ENCODE assay signal across 25 mouse cellular contexts in genomic region chr16:8777202-8777601, GRCm38 (mm10).
"Had no signal": no experiment of that assay in that cellular context is flagged by ENCODE, and none has a peak within 500 bp of the region (broad histone marks: within the 10 kb centered on the region; RNA-seq: fewer than 3 reads in every experiment).

No protein-coding gene starts in this region.

- H3K9ac ChIP-seq: heart, embryonic 13.5 days; heart, embryonic 15.5 days; hindbrain, embryonic 13.5 days; hindbrain, embryonic 15.5 days; kidney, embryonic 15.5 days; limb, embryonic 13.5 days; limb, embryonic 15.5 days; liver, embryonic 13.5 days; liver, embryonic 15.5 days had no signal

- H3K4me3 ChIP-seq: heart, adult 2 months; heart, embryonic 13.5 days; heart, embryonic 15.5 days; hindbrain, embryonic 13.5 days; hindbrain, embryonic 15.5 days; kidney, embryonic 15.5 days; limb, embryonic 13.5 days; limb, embryonic 15.5 days; liver, embryonic 13.5 days; liver, embryonic 15.5 days had no signal

- H3K27ac ChIP-seq: heart, adult 2 months; heart, embryonic 13.5 days; heart, embryonic 15.5 days; hindbrain, embryonic 13.5 days; hindbrain, embryonic 15.5 days; hindbrain, postnatal 0 days; kidney, embryonic 15.5 days; kidney, postnatal 0 days; limb, embryonic 13.5 days; limb, embryonic 15.5 days; liver, embryonic 13.5 days; liver, embryonic 15.5 days had no signal

- DNase-seq: gastrocnemius, postnatal 14 days; gastrocnemius, postnatal 36 days; heart, adult 11 months; heart, adult 2 months; heart, postnatal 14 days; heart, postnatal 36 days; kidney, adult 11 months; kidney, adult 2 months; kidney, adult 9 months; kidney, postnatal 14 days; kidney, postnatal 36 days; layer of hippocampus, adult 9-11 months; layer of hippocampus, postnatal 36 days; left cerebral cortex, postnatal 4 days; liver, embryonic 13.5 days had no signal

- H3K27me3 ChIP-seq: heart, embryonic 13.5 days; heart, embryonic 15.5 days; hindbrain, embryonic 13.5 days; hindbrain, embryonic 15.5 days; kidney, embryonic 15.5 days; limb, embryonic 13.5 days; limb, embryonic 15.5 days had no signal

- H3K9me3 ChIP-seq: heart, embryonic 13.5 days; heart, embryonic 15.5 days; hindbrain, embryonic 13.5 days; hindbrain, embryonic 15.5 days; kidney, embryonic 15.5 days; limb, embryonic 13.5 days; limb, embryonic 15.5 days; liver, embryonic 13.5 days; liver, embryonic 15.5 days had no signal

- H3K36me3 ChIP-seq: heart, embryonic 13.5 days; heart, embryonic 15.5 days; hindbrain, embryonic 13.5 days; hindbrain, embryonic 15.5 days; kidney, embryonic 15.5 days; limb, embryonic 13.5 days; limb, embryonic 15.5 days; liver, embryonic 13.5 days; liver, embryonic 15.5 days had no signal

- H3K4me1 ChIP-seq: heart, embryonic 15.5 days; hindbrain, embryonic 13.5 days; hindbrain, embryonic 15.5 days; kidney, embryonic 15.5 days; limb, embryonic 15.5 days had no signal
